Mouse (Mus musculus) c-Kit-positive CD71-negative TER-119-negative erythroid progenitor cells, embryonic 14.5 days (primary cell): ENCODE results near the gene Ppy.

Source experiments
- DNase-seq: peaks from one replicate; pipeline ENCODE4 v3.0.0-alpha.2; 2013; ENCODE audit warnings: low read depth

Gene Ppy

GRCm38 (mm10) chr11:102087931-102088898, 12.9 kb downstream of the Ppy start, which contains the start of gene Mpp2:
TSS of gene Mpp2 (minus strand) at chr11:102088515.
- DNase-seq = no peak

- DNase-seq = no peak
These were observed 13.9 kb downstream of the Ppy start for GRCm38 (mm10) chr11:102087081-102087751.

GRCm38 (mm10) chr11:102086331-102086730, 14.8 kb downstream of the Ppy start:
- DNase-seq = no peak

- DNase-seq = no peak
These were observed 17.0 kb downstream of the Ppy start for GRCm38 (mm10) chr11:102084159-102084558.

- no peak for DNase-seq
These were observed 17.9 kb downstream of the Ppy start for GRCm38 (mm10) chr11:102083193-102083592.

- DNase-seq = no peak
These were observed 18.8 kb downstream of the Ppy start for GRCm38 (mm10) chr11:102082322-102082721.

- no peak for DNase-seq
These were observed 27.4 kb downstream of the Ppy start for GRCm38 (mm10) chr11:102073722-102074121.

GRCm38 (mm10) chr11:102072729-102073128, 28.4 kb downstream of the Ppy start:
- DNase-seq = no peak

GRCm38 (mm10) chr11:102070426-102070825, 30.7 kb downstream of the Ppy start:
- no peak for DNase-seq

GRCm38 (mm10) chr11:102069633-102070032, 31.5 kb downstream of the Ppy start:
- no peak for DNase-seq

- no peak for DNase-seq
These were observed 32.1 kb downstream of the Ppy start for GRCm38 (mm10) chr11:102068969-102069368.

GRCm38 (mm10) chr11:102063076-102063475, 38.0 kb downstream of the Ppy start:
- DNase-seq = no peak

GRCm38 (mm10) chr11:102061941-102062473, 39.1 kb downstream of the Ppy start:
- no peak for DNase-seq

- DNase-seq = peak; percentile 70
These were observed 39.7 kb downstream of the Ppy start for GRCm38 (mm10) chr11:102061236-102061940.

GRCm38 (mm10) chr11:102053847-102054246, 47.3 kb downstream of the Ppy start:
- peak; percentile 67 for DNase-seq

- DNase-seq = no peak
These were observed 47.9 kb downstream of the Ppy start for GRCm38 (mm10) chr11:102053183-102053582.

- DNase-seq = no peak
These were observed 48.4 kb downstream of the Ppy start for GRCm38 (mm10) chr11:102052697-102053096.

- no peak for DNase-seq
These were observed 49.2 kb downstream of the Ppy start for GRCm38 (mm10) chr11:102051954-102052353.

- no peak for DNase-seq
These were observed 49.6 kb downstream of the Ppy start for GRCm38 (mm10) chr11:102051541-102051940.
